Mouse (Mus musculus): ENCODE measurements around the gene Prss27.

Prss27 gene

DNA sequence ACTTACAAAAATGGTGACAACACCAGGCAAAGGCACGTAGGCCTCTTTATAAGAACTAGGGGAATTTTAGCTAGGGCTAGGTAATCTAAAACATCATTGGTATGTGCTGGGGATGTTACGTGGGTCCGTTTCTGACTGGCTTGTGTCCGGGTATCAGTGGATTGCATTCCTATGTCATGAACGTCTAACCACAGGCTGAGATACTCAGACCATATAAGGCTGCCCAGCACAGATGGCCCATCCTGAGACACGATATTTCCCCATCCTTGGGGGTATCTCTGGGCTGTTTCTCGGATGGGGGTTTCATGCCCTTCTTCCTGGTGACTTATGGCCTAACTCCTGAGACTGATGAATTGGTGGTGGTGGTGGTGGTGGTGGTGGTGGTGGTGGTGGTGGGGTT lies 2.9 kb upstream of the Prss27 start:
- no peak for DNase-seq

DNA sequence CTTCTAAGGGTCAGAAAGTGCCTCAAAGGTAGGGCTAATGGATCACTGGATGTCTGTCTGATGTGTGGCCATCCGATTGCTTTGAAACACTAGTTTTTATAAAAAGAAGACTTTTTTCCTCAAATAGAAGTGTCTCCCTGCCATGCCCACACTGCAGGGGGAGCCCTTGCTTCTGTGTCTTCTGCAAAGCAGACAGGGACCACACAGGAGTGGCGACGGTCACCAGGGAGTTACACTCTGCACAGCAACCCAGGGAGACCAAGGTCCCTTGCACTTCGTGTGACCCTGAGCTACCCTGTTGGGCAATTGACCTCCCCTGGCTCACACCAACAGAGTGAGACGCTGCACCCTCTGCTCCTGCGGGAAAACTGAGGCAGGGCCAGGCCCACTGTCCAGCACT lies 990 bp upstream of the Prss27 start:
- DNase-seq = no peak

DNA sequence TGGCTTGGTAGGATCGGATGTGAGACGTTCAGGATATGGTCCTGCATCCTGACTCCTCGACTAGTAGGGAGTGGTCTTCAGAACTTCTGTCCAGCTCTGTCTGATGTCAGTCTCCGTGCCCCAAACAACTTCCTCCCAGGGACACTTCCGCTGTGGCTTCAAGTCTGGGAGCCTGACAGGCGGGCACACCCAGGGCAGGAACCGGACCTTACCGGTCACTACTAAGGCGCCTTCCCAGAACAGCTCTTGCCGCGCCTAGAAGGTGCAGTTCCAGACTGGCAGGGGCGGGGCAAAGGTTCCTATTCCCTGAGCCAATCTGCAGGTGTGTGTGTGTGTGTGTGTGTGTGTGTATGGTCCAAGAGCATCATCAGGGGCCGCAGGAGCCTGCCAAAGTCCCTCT lies 584 bp upstream of the Prss27 start:
- peak in 1 of 2 experiments; percentile 10 for DNase-seq

DNA sequence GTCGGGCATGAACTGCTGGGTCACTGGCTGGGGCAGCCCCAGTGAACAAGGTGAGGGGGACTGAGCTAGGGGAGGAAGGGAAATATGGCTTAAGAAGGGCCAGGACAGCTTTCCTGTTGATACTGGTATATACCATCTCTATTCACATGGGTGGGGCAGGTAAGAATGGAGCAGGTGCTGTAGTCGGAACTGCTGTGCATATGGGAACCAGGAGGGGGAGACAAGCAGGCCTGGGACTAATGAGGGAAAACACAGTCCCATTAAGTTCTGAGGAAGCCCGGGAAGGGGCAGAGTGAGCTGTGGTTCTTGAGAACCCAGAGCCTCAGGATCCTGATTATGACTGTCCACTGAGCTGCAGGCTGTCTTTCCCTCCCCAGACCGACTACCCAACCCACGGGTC lies 6.5 kb downstream of the Prss27 start:
- DNase-seq = no peak

DNA sequence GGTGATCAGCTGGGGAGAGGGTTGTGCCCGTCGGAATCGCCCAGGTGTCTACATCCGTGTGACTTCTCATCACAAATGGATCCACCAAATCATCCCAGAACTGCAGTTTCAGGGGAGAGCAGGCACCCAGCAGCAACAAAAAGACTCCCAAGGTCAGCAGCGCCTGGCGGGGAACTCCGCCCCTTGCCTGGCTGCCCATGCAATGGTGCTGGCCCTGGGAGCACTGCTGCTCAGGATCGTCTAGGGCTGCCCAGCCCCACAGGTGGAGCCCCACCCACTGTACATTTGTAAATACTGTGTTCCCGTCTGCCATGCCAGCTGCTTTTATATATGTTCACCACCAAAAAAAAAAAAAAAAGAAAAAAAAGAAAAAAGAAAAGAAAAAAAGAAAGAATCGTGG lies 7.7 kb downstream of the Prss27 start:
- DNase-seq = no peak

DNA sequence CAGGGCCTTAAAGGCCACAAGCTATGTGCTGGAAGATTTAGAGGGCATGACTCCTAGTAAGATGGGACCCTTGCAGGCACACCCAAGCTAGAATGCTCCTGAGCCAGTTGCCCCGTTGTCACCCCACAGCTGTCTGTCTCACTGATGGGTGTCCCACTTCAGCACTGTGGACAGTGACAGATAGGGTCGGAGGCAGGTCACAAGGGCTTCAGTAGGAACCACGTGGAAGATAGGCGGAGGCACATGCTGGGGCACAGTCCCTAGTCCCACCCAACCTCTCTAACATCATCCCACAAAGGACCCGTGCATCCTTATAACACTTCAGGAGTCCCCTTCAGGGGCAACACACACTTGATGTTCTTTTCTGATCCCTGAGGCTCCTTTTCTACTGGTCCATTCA lies 8.1 kb downstream of the Prss27 start:
- DNase-seq = no peak

DNA sequence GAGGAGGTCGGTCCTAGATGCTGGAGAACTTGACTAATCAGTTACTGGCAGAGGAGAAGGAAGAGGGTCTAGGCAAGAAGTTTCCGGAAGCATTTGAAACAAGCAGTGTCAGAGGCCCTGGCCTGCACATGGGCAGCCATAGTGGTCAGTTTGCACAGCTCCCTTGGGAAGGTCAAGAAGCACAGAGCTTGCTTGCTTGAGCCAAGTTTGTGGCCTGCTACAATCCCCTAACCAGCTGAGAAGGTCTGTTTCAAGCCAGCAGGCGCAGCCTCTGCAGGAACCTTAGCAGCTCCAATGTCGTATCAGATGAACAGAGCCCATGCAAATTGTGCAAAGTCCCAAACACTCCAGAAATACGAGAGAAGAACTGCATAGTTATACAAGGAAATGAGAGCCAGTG lies 10.1 kb downstream of the Prss27 start:
- DNase-seq = no peak

DNA sequence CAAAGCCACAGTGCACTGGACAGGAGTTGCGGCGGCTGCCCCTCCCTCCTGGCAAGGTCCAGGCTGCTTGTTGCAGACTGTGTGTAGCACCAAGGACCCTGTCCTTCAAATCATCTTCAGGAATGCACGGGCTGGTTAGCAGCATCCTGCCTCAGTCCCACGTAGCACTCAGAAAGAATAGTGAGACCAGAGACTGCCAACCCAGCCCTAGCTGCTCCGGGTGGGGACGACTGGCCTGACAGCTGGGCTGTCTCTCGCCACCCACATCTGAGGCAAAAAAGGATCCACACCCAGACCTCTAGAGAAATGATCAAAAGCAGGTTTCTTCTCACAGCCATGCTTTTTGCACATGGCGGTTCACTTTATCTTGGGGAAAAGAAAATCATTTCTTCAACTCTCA lies 11.1 kb downstream of the Prss27 start:
- DNase-seq = no peak

DNA sequence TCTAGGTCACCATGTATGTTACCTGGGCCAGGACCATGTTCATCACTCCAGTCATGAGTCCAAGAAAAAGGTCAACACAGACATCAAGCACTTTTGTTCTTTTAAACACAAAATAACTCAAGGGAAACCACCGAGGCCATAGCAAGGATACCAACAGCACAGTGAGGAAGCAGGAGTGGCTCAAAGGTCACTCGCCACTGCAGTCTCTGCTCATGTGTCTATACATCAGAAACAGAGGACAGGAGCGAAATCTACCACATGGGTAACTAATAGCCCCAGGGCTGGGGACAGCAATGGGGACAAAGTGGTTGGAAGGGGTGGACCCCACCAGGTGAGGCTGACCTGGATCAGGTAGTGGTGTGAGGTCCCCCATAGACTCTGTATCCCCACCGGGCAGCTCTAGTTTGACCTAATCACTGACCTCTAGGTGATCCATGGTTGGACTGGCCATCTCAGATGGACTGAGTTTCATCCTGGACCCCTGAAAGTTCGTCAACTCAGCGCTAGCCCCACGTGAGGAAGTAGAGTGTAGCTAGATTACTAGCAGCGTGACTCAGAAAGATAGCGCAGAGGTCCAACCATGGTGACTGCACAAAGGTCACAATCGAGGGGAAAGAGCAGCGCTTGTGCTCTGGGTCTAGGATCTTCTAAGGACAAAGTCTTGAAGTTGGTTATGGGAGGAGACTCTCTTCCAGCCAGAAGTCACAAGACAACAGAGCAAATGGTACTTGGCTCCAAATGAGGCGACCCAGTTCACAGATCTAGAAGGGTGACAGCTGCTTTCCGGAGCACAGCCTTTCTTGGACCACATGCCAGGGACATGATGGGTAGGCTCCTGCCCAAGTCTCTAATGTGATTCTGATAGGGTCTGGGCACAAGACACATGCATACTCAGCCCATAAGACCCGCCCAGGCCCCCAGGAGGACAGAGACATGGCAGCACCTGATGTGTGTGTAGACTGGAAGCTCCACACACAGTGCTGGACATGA lies 19.0 kb downstream of the Prss27 start:
- no peak for DNase-seq

DNA sequence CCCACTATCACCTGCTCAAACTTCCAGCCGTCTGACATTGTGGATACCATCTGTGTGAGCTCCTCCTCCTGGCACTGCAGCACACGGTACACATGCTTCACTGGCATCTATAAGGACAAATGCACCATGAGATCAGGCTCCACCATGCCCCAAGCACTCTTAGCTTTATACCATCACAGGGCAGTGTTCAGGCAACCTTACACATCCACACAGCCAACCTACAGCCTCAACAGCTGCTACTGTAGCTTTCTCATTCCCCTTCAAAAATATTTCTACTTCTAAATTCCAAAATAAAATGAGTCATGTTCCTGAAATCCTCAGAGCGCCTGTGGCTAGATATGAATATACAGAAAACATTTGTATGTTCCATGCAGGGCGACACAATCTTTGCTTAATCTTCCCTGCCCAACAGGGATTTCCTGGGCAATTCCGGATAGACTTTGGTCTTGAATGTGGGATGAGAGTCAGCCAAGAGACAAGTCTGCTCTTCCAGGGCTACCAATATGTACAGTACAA lies 19.8 kb downstream of the Prss27 start:
- DNase-seq = no peak

DNA sequence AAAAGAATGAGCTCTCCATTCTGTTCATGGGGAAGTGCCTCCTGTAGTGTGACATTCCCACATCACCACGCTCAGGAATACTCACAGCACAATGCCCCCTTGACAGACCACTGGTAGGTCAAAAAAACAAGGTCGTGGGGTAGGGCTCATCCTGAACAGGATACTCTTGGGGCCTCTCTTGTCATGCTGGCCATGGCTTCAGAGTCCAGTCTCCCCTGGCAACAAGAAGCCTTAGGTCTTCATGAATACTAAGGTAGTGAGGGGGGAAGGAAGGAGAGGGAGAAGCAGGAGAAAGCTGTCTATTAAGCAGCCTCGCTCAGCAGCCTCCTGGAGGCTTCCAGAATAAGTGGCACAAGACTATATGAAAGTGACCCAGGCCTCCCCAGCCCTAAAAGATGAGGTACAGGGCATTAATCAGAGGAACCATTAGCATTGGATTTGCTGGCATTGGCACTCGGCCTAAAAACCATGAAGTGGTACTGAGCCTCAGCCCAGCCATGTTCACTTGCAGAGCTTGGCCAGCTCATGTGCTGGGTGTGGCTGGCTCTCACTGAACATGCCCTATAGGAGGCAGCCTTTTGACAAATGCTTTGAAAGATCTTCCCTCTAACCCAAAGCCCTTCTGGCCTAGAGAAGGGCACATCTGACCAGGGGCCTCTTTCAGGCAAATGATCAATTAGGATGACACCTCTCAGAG lies 24.7 kb downstream of the Prss27 start:
- DNase-seq = peak in 1 of 2 experiments; percentile 13

DNA sequence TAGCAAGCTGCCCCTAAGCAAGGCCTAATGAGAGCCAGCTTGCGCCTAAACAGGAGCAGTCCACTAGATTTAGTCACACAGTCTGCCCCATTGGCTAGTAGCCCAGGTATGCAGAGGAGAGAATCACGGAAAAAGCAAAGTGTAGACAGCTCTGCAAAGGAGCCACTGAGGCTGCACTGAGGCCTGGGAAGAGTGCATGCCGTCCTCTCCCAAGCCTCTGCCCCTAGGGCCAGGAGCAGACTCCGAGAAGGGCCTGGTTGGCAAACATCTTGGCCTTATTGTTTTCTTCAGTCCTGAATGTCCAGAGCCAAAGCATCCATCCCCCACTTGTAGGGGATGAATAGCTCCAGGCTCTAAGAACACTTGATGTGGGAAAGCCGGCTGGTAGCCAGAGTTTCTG lies 30.3 kb downstream of the Prss27 start:
- DNase-seq = peak in 1 of 2 experiments; percentile 17

DNA sequence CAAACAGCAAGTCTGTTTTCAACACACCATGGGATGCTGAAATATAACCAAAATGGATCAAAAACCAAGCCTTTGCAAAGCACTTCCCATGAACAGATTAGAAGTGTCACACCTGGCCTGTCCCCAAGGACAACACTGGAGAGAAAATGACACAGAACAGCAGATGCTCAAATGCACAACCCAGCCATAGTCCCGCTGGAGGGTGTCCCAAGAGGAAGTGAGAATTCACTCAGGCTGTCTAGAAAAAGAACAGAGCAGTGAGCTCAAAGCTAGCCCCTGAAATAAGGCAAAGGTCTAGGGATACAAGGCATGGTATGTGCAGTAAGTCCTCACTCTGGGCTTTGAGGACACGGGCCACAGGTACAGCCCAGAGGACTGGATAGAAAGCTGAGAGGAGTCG lies 31.6 kb downstream of the Prss27 start:
- peak in 1 of 2 experiments; percentile 10 for DNase-seq

DNA sequence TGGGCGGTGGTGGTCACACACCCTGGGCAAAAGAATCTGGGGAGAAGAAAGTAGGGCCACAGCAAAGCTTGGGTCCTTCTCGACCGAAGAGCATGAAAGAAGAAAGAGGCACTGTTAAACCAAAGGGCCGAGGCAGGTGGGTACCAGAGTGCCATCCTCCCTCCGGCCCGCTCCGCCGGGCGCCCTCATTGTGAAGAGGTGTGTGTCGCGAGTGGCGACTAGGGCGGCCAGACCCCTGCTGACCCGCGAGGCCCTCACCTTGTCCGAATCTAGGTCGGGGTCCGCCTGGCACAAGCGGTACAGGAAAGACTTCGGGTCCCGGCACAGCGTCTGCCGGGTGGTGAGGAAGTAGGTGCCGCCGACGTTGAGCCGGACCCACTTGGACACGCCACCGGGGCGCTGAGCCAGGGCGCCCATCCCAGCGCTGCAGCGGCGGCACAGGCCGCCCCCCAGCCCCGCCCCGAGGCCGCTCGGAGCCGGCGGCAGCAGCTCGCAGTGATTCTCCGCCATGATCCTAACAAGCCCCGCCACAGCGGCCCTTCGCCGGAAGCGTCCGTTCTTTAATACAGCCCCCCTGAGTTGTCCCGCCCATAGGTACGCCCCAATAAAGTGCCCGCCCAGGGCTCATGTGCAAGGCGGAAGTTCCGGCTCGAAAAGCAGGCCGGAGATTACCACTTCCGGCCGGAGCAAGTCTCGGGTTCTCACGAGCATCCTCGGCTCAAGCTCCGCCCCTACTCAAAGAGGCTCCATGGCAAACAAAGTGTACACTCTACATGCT lies 35.2 kb downstream of the Prss27 start, which contains the start of gene Kctd5:
Gene Kctd5 (minus strand): TSS at position 567 of the 778 bp plus-strand sequence.
- DNase-seq = peak; percentile 96

DNA sequence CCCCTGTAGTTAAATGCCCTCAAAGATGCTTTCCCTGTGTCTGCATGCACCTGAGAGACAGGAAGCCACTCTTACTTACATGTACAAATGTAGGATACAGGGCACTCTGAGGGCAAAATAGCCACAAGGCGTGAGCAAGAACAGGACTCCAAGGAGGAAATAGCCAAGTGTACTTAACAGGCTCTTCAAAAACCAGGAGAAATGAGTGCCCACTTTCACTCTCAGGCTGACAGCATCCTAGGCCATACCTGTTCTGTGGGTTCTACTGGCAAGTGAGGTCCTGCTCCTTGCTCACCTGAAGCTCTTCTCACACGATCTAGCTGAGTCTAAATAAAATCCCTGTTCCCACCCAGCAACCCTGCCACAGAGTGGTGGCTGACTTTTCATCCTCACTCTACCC lies 39.2 kb downstream of the Prss27 start:
- DNase-seq = peak in 1 of 2 experiments; percentile 21

DNA sequence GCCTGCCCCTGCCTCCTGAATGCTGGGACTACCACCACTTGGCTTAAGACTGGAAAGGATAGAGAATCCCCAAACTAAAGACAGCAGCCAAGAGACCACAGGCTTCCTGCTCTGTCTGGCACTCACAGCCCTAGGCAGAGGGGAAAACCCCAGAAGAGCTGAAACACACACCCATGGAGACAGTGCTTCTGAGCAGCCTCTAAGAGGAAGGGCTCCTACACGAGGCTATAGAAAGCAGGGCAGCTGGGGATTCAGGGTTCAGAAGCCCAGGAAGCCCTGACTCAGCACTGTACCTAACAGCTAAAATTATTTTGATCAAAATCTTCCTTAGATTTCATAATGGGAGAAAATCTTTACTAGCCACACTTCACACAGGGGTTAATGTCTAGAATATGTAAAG lies 46.6 kb downstream of the Prss27 start:
- DNase-seq = no peak

DNA sequence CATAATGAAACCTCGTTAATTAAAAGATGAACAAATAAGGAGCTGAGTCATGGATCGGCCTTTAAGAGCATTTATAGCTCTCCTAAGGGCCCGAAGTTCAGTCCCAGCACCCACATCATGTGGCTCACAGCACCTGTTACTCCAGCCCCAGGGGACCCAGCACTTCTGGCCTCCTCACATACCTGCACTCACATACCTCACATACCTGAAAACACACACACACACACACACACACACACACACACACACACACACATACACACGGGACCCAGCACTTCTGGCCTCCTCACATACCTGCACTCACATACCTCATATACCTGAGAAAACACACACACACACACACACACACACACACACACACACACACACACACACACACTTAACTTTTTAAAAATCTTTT lies 48.5 kb downstream of the Prss27 start:
- DNase-seq = peak in 1 of 2 experiments; percentile 49

DNA sequence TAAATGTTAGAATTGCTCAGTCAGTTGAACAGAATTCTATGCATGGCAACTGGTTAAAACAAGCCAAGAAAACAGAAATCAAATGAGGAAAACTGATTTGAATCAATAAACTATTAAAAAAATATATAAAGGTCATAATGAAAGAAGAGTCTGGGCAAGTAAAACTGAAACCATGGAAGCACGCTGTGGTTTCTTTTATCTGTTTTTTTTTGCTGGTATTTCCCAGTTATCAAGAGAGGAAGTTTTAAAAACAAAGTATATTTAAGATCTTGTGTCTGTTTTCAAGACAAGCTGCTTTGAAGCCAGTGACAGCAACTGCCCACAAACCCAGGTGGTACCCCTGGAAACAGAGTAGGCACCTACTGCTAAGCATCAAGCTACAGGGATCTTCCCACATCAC lies 52.6 kb downstream of the Prss27 start:
- no peak for DNase-seq

Data from lung, postnatal 4 days (tissue).